Comparison of ENCODE assay signal across 13 mouse cellular contexts in genomic region chr5:133937967-133938918, GRCm38 (mm10).
DNase-seq lines count a peak whose midpoint lies in the region; ATAC-seq and TF ChIP-seq lines count a peak whose summit lies in the region.
"Had no signal": no experiment of that assay in that cellular context is flagged by ENCODE, and none has a peak within 500 bp of the region (broad histone marks: within the 10 kb centered on the region; RNA-seq: fewer than 3 reads in every experiment).

No protein-coding gene starts in this region.

- no peak overlapping the region for H3K4me3 ChIP-seq in hindbrain, embryonic 10.5 days
- H3K4me3 ChIP-seq in hindbrain, embryonic 16.5 days (ENCODE audit: low read length): no peak overlapping the region
- no peak overlapping the region for H3K4me3 ChIP-seq in forebrain, postnatal 0 days (ENCODE audit: low read depth, low read length)
- H3K4me3 ChIP-seq in liver, embryonic 11.5 days (ENCODE audit: low read depth, low read length): no peak overlapping the region

- H3K9me3 ChIP-seq in hindbrain, embryonic 10.5 days: no peaks in the 10 kb centered on the region
- no peaks in the 10 kb centered on the region for H3K9me3 ChIP-seq in hindbrain, embryonic 16.5 days (ENCODE audit: control insufficient read depth, low read length)
- H3K9me3 ChIP-seq in forebrain, postnatal 0 days (ENCODE audit: low read length): no peaks in the 10 kb centered on the region
- H3K9me3 ChIP-seq in liver, embryonic 11.5 days (ENCODE audit: control insufficient read depth, low read length): no peaks in the 10 kb centered on the region

- H3K9ac ChIP-seq in hindbrain, embryonic 16.5 days (ENCODE audit: low read depth, low read length): no peak overlapping the region
- no peak overlapping the region for H3K9ac ChIP-seq in forebrain, postnatal 0 days
- no peak overlapping the region for H3K9ac ChIP-seq in liver, embryonic 11.5 days (ENCODE audit: low read depth, low read length)
- H3K9ac ChIP-seq: liver, embryonic 14.5 days had no signal

- no peaks in the 10 kb centered on the region for H3K36me3 ChIP-seq in hindbrain, embryonic 10.5 days
- no peaks in the 10 kb centered on the region for H3K36me3 ChIP-seq in hindbrain, embryonic 16.5 days (ENCODE audit: control insufficient read depth, insufficient read depth, low read length)
- H3K36me3 ChIP-seq in forebrain, postnatal 0 days (ENCODE audit: insufficient read depth): no peaks in the 10 kb centered on the region
- H3K36me3 ChIP-seq in liver, embryonic 11.5 days (ENCODE audit: control insufficient read depth, insufficient read depth, low read length): no peaks in the 10 kb centered on the region

- H3K4me2 ChIP-seq in hindbrain, embryonic 16.5 days (ENCODE audit: low read length): no peak overlapping the region
- no peak overlapping the region for H3K4me2 ChIP-seq in forebrain, postnatal 0 days (ENCODE audit: low read depth)
- no peak overlapping the region for H3K4me2 ChIP-seq in liver, embryonic 11.5 days

- 71% methylated on average over 9 of the region's 9 CpGs for whole genome bisulfite sequencing in hindbrain, embryonic 10.5 days
- WGBS in hindbrain, embryonic 16.5 days: 40% methylated on average over 7 of the region's 9 CpGs
- 18% methylated on average over 9 of the region's 9 CpGs for WGBS in forebrain, postnatal 0 days
- 73% methylated on average over 9 of the region's 9 CpGs for WGBS in liver, embryonic 11.5 days

- H3K27me3 ChIP-seq in hindbrain, embryonic 10.5 days (ENCODE audit: insufficient read depth, poor library complexity, severe bottlenecking): no peaks in the 10 kb centered on the region
- H3K27me3 ChIP-seq in hindbrain, embryonic 16.5 days (replicated peaks; ENCODE audit: control insufficient read depth, insufficient read depth, low read length): no peaks in the 10 kb centered on the region
- H3K27me3 ChIP-seq in forebrain, postnatal 0 days (ENCODE audit: insufficient read depth, low read length): no peaks in the 10 kb centered on the region
- no peaks in the 10 kb centered on the region for H3K27me3 ChIP-seq in liver, embryonic 11.5 days (replicated peaks; ENCODE audit: control insufficient read depth, insufficient read depth, low read length)
- H3K27me3 ChIP-seq: CH12.LX had no signal

- peak overlapping the region; percentile 53 for H3K27ac ChIP-seq in hindbrain, embryonic 10.5 days
- H3K27ac ChIP-seq in hindbrain, embryonic 16.5 days (ENCODE audit: low read depth, low read length): no peak overlapping the region
- H3K27ac ChIP-seq in forebrain, postnatal 0 days (ENCODE audit: low read depth, low read length): 0 out of 2 replicates have a peak overlapping the region, but pooled peaks have one; percentile 9
- no peak overlapping the region for H3K27ac ChIP-seq in liver, embryonic 11.5 days (ENCODE audit: low read depth, low read length)
- H3K27ac ChIP-seq: liver, embryonic 14.5 days had no signal

- peaks cover 12% of the 10 kb centered on the region for H3K4me1 ChIP-seq in hindbrain, embryonic 10.5 days (replicated peaks)
- peaks cover 5% of the 10 kb centered on the region for H3K4me1 ChIP-seq in hindbrain, embryonic 16.5 days (ENCODE audit: control insufficient read depth, insufficient read depth, low read depth, low read length)
- H3K4me1 ChIP-seq in forebrain, postnatal 0 days (ENCODE audit: insufficient read depth): peaks cover 9% of the 10 kb centered on the region; the same call in 1 of the 2 replicates
- no peaks in the 10 kb centered on the region for H3K4me1 ChIP-seq in liver, embryonic 11.5 days (replicated peaks; ENCODE audit: control insufficient read depth, insufficient read depth, low read length)

- no peak for ATAC-seq in hindbrain, embryonic 16.5 days
- ATAC-seq in forebrain, postnatal 0 days: peak; percentile 53
- ATAC-seq in liver, embryonic 11.5 days (replicated peaks; ENCODE audit: low FRiP score): no peak
- no peak for ATAC-seq in granulocyte monocyte progenitor cell, adult 5-6 weeks (replicated peaks; ENCODE audit: poor library complexity, severe bottlenecking)

- TF ChIP-seq CTCF in forebrain, postnatal 0 days (IDR thresholded peaks at IDR 0.05; ENCODE audit: low read depth): no peak

- no peak for DNase-seq in hindbrain, embryonic 10.5 days (ENCODE audit: low spot score)
- peak; percentile 87 for DNase-seq in Muller cell, postnatal 12 days (ENCODE audit: inconsistent ontology term)
- peak; percentile 19 for DNase-seq in embryo, embryonic 11 days
- DNase-seq in forebrain, postnatal 0 days: no peak
- DNase-seq in heart, adult 8-10 months (ENCODE audit: low spot score): no peak
- no peak for DNase-seq in liver, embryonic 11.5 days (ENCODE audit: low spot score)
- DNase-seq: adrenal gland, postnatal 14 days; gastrocnemius, postnatal 25 days; kidney, adult 2 months had no signal

Comparison
In these comparisons a context has a peak if more than half of its experiments do, and no peak if none do; other contexts are left out.
1. H3K27ac ChIP-seq: peak in hindbrain, embryonic 10.5 days (single experiment) and forebrain, postnatal 0 days (single experiment); none in hindbrain, embryonic 16.5 days (single experiment) and liver, embryonic 11.5 days (single experiment).
2. DNase-seq: peak in Muller cell, postnatal 12 days (single experiment) and embryo, embryonic 11 days (single experiment); none in hindbrain, embryonic 10.5 days (single experiment), forebrain, postnatal 0 days (single experiment), heart, adult 8-10 months (single experiment) and liver, embryonic 11.5 days (single experiment).